Mouse (Mus musculus) olfactory bulb, adult 2 months (tissue): ENCODE results near the gene Jph4. TPM values are rescaled to one million over a fixed set of nuclear protein-coding genes. Genes with fewer than 3 reads are reported as not detected.

Experiments
- H3K27ac ChIP-seq: fragments of 200-500 bp; 2 replicates; pipeline ENCODE4 v1.5.1; 2012; ENCODE audit warnings: low read depth, low read length; ENCODE audit not compliant: insufficient read depth
- H3K4me1 ChIP-seq: fragments of 200-500 bp; 2 replicates; pipeline ENCODE4 v1.6.1; 2012; ENCODE audit warnings: low read length; ENCODE audit not compliant: control insufficient read depth, insufficient read depth
- H3K4me3 ChIP-seq: fragments of 200-500 bp; 2 replicates; pipeline ENCODE4 v1.5.1; 2012; ENCODE audit warnings: mild to moderate bottlenecking, low read depth, low read length, moderate library complexity; ENCODE audit not compliant: insufficient read depth
- CTCF ChIP-seq: fragments of 200-500 bp; IDR thresholded peaks from 2 replicates; pipeline ENCODE4 v1.5.1; 2012; ENCODE audit warnings: low read depth, mild to moderate bottlenecking, low read length, moderate library complexity; ENCODE audit not compliant: insufficient read depth
- POLR2A ChIP-seq: fragments of 200-500 bp; IDR thresholded peaks from 2 replicates; pipeline ENCODE4 v1.6.1; 2012; ENCODE audit warnings: mild to moderate bottlenecking, low read depth, low read length, moderate library complexity; ENCODE audit not compliant: insufficient read depth
- WGBS: fragments of 180-500 bp; shearing (Covaris S2); methylation state at CpG from one replicate; pipeline ENCODE4 v1.1.7; 2018; 5-methylcytosine and 5-hydroxymethylcytosine counted together
- polyA plus RNA-seq: library from polyadenylated mRNA; stranded (reverse); fragments of >200 nt; gene quantifications from 2 replicates; pipeline ENCODE4 v1.2.4, GENCODE M21; 2012; ENCODE audit warnings: low replicate concordance; ENCODE audit not compliant: missing spikeins, insufficient read depth, insufficient read length

Jph4 gene
- polyA plus RNA-seq, 1 experiment: not detected

DNA sequence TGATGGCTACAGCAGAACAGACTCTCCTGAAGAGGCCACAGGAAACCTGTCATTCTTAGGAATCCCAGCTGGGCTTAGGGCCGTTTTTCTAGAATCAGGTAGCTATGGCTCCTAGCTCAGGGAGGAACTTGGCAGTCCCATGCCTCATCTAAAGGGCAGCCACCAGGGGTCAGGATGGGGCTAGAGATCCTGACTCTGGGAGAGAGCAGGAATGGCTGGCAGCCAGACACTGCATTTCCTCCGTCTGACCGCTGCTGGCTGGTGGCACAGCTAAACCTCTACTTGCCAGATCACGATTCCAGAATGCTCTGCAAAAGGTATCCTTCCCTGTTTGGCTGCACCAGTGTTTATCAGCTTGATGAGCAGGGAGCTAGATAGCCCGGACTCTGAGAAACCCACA lies 5.2 kb upstream of the Jph4 start:
- WGBS: 5% methylated on average over 5 of the region's 5 CpGs
- TF ChIP-seq POLR2A: no peak
- TF ChIP-seq CTCF: no peak; the same call in 1 of the 2 replicates
- Histone ChIP-seq H3K4me1 (peaks cover 9% of the 10 kb centered on the region), H3K27ac (no peak overlapping the region), H3K4me3 (no peak overlapping the region)

DNA sequence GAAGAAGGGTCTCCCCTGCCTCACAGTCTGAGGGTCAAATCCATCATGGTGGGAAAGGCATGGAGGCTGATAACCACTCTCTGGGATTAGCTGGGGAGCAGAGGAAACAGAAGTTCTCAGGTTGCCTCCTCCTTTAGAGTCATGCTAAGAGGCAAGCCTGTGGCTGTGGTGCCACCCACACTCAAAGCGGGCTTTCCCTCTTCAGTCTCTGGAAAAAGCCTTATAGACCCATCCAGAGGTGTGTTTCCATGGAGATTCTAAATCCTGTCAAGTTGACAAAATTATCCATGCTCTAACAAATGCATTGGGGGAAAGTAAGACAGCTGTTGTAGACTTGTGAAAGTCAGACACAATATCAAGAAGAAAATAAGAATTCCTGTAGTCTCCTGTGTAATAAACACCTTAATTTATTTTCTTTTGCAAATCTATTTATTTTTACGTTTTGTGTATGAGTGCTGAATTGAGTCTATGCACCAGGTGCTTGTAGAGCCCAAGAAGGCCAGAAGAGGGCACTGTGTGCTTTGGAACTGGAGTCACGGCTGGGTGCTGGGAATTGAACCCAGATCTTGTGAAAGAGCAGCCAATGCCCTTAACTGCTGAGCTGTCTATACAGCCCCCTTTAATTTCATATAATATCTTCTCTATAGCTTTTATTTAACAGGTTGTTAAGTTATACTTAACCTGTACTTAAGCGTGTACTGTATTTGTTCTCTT lies 2.8 kb upstream of the Jph4 start:
- Histone ChIP-seq H3K27ac (no peak overlapping the region), H3K4me1 (peaks cover 12% of the 10 kb centered on the region), H3K4me3 (no peak overlapping the region)
- 70% methylated on average over 4 of the region's 4 CpGs for WGBS
- TF ChIP-seq CTCF: no peak
- TF ChIP-seq POLR2A: no peak

- no peak overlapping the region for H3K27ac ChIP-seq
- H3K4me1 ChIP-seq: peaks cover 19% of the 10 kb centered on the region
- TF ChIP-seq CTCF: no peak
- no peak for TF ChIP-seq POLR2A
- H3K4me3 ChIP-seq: no peak overlapping the region
- 53% methylated on average over 4 of the region's 4 CpGs for WGBS
Measured at GRCm38 (mm10) chr14:55118852-55119251, 2.1 kb upstream of the Jph4 start.

DNA sequence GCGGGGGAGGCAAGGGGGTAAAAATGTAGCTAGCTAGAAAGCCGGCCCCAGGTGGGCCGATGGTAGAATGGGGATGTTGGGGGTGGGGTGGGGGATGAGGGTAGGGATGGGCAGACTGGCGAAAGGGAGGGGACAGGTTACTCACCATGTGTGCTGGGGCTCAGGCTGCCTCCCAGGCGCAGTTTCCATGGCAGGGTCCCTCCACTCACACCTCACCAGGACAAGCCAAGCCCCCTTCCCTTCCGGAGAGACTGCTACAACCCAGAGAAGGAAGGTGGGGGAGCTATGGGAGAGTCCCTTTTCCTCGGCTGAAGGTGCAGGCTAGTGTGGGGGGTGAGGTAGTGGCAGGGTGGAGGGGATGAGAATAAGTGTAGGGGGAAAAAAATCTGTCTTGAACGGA lies 889 bp downstream of the Jph4 start:
- no peak for TF ChIP-seq POLR2A
- no peak for TF ChIP-seq CTCF
- 0% methylated on average over 8 of the region's 8 CpGs for WGBS
- Histone ChIP-seq H3K4me3 (peak overlapping the region; percentile 94), H3K27ac (peak overlapping the region; percentile 96), H3K4me1 (peaks cover 31% of the 10 kb centered on the region)

GRCm38 (mm10) chr14:55114759-55115701 lies 1.7 kb downstream of the Jph4 start:
- H3K27ac ChIP-seq: peak overlapping the region; percentile 96
- peaks cover 37% of the 10 kb centered on the region for H3K4me1 ChIP-seq
- peak overlapping the region; percentile 94 for H3K4me3 ChIP-seq
- TF ChIP-seq POLR2A (no peak), CTCF (no peak; the same call in 1 of the 2 replicates)
- 1% methylated on average over 76 of the region's 78 CpGs for whole genome bisulfite sequencing

DNA sequence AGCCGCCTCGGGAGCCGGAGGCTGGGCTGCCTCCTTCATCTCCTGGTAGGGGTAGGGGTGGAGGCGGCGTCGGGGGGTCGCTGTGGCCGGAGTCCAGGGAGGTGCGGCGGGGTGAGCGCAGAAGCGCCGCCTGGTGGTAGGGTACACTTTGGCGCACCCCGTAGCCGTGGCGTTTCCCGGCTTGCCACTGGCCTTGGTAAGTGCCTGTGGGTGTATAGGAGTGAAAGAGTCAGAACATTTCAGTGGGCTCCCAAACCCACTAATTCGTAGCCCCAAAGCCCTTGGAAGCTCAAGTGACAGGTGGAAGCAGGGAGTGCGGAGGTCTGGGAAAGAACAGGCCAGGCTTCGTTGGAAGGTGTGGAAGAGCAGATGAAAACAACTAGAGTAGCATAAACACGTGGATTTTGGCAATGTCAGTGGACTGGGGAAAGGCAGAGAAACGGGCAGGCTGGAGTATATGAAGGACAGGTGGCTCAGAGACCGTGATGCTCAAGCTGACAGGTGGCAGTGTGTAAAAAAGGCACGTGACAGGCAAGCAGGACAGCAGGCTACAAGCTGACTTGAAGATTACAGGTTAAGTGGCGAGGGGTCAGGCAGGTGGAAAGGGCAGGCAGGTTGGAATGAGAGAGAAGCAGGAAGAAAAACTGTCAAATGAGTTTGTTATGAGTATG lies 2.6 kb downstream of the Jph4 start:
- 6% methylated on average over 26 of the region's 26 CpGs for WGBS
- TF ChIP-seq CTCF (peak; percentile 70; the same call in 1 of the 2 replicates), POLR2A (no peak)
- H3K4me3 ChIP-seq: peak overlapping the region; percentile 94
- peak overlapping the region; percentile 91 for H3K27ac ChIP-seq
- peaks cover 46% of the 10 kb centered on the region for H3K4me1 ChIP-seq

- H3K4me1 ChIP-seq: peaks cover 51% of the 10 kb centered on the region
- WGBS: 72% methylated on average over 51 of the region's 51 CpGs
- no peak for TF ChIP-seq CTCF
- 0 out of 2 replicates have a peak, but pooled peaks have one; percentile 18 for TF ChIP-seq POLR2A
- H3K27ac ChIP-seq: peak overlapping the region; percentile 58
- H3K4me3 ChIP-seq: peak overlapping the region; percentile 94
Measured at GRCm38 (mm10) chr14:55113351-55113974, 3.3 kb downstream of the Jph4 start.

DNA sequence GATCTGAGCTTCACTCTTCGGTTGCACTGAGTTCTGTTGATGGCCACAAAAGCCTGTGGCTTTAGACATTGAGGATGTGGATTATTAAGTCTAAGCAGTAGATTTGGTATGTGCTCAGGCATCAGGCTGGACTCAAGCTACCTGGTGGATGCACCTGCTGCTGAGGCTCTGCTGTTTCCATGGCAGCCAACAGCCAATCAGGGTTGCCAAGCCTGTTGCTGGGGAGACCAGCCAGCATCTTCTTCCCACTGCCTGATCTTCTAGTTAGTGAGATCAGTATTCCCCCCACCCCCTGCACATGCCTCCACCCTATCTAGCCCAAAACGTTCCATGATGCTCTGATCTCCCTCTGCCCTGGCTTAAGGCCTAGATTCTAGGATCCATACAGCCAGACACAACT lies 5.0 kb downstream of the Jph4 start:
- no peak overlapping the region for H3K4me3 ChIP-seq
- 38% methylated on average over 2 of the region's 2 CpGs for WGBS
- TF ChIP-seq POLR2A: no peak
- H3K4me1 ChIP-seq: peaks cover 58% of the 10 kb centered on the region
- peak overlapping the region; percentile 74; the same call in 1 of the 2 replicates for H3K27ac ChIP-seq
